Mouse (Mus musculus) hindbrain, embryonic 16.5 days (tissue): ENCODE results near the gene Akr1b7. TPM values are rescaled to one million over a fixed set of nuclear protein-coding genes. Genes with fewer than 3 reads are reported as not detected.

Experiments
- ATAC-seq: fragments of 200-750 bp; cut with Nextera tagmentation; 2 replicates; pipeline ENCODE4 v1.8.0; 2017; ENCODE audit warnings: moderate TSS enrichment, moderate library complexity
- H3K27ac ChIP-seq: fragments of 300-500 bp; sonication (generic); 2 replicates; pipeline ENCODE4 v1.5.1; 2014; ENCODE audit warnings: low read depth, mild to moderate bottlenecking, control low read depth, low read length, moderate library complexity
- H3K27me3 ChIP-seq: fragments of 300-500 bp; sonication (generic); replicated peaks from 2 replicates; pipeline ENCODE4 v1.6.1; 2014; ENCODE audit warnings: low read length; ENCODE audit not compliant: control insufficient read depth, insufficient read depth
- H3K36me3 ChIP-seq: fragments of 300-500 bp; sonication (generic); 2 replicates; pipeline ENCODE4 v1.6.1; 2014; ENCODE audit warnings: mild to moderate bottlenecking, low read length, moderate library complexity, mixed read lengths; ENCODE audit not compliant: control insufficient read depth, insufficient read depth
- H3K4me1 ChIP-seq: fragments of 300-500 bp; sonication (generic); 2 replicates; pipeline ENCODE4 v1.6.1; 2014; ENCODE audit warnings: low read depth, low read length; ENCODE audit not compliant: control insufficient read depth, insufficient read depth
- H3K4me2 ChIP-seq: fragments of 300-500 bp; sonication (generic); 2 replicates; pipeline ENCODE4 v1.6.1; 2014; ENCODE audit warnings: mild to moderate bottlenecking, low read length, control low read depth, moderate library complexity
- H3K4me3 ChIP-seq: fragments of 300-500 bp; sonication (generic); 2 replicates; pipeline ENCODE4 v1.5.1; 2014; ENCODE audit warnings: mild to moderate bottlenecking, low read length, control low read depth, moderate library complexity
- H3K9ac ChIP-seq: fragments of 300-500 bp; sonication (generic); 2 replicates; pipeline ENCODE4 v1.6.1; 2014; ENCODE audit warnings: low read depth, mild to moderate bottlenecking, control low read depth, low read length, moderate library complexity
- H3K9me3 ChIP-seq: fragments of 300-500 bp; sonication (generic); 2 replicates; pipeline ENCODE4 v1.6.1; 2014; ENCODE audit warnings: mild to moderate bottlenecking, low read length, moderate library complexity; ENCODE audit not compliant: control insufficient read depth
- WGBS: fragments of 180-500 bp; shearing (Covaris S2); extraction: QIAGEN DNeasy Blood & Tissue Kit; methylation state at CpG from one replicate; pipeline ENCODE4 v1.1.7; 2014; 5-methylcytosine and 5-hydroxymethylcytosine counted together
- polyA plus RNA-seq: library from polyadenylated mRNA; unstranded; fragments of >200 nt; fragmentation: Nextera tagmentation; extraction: Ambion mirVana; gene quantifications from 2 replicates; pipeline ENCODE4 v1.2.1, GENCODE M21; 2015

Gene Akr1b7
- polyA plus RNA-seq, 1 experiment from 2014 or later: 0.28 TPM

GRCm38 (mm10) chr6:34459456-34459855 lies 47.3 kb downstream of the Akr1b7 start:
- no peak overlapping the region for H3K4me2 ChIP-seq
- H3K27me3 ChIP-seq: no peaks in the 10 kb centered on the region

GRCm38 (mm10) chr6:34460651-34461050 lies 48.5 kb downstream of the Akr1b7 start:
- no peaks in the 10 kb centered on the region for H3K9me3 ChIP-seq
- H3K4me1 ChIP-seq: no peaks in the 10 kb centered on the region
- H3K27me3 ChIP-seq: no peaks in the 10 kb centered on the region
- WGBS: 62% methylated on average over 4 of the region's 4 CpGs
- no peak for ATAC-seq
- no peak overlapping the region for H3K4me2 ChIP-seq
- no peak overlapping the region for H3K27ac ChIP-seq
- H3K4me3 ChIP-seq: no peak overlapping the region
- no peaks in the 10 kb centered on the region for H3K36me3 ChIP-seq
- no peak overlapping the region for H3K9ac ChIP-seq

More at GRCm38 (mm10) chr6:34459456-34459855, 47.3 kb downstream of the Akr1b7 start:
- Histone ChIP-seq H3K27ac (no peak overlapping the region), H3K9me3 (no peaks in the 10 kb centered on the region), H3K4me3 (no peak overlapping the region), H3K4me1 (no peaks in the 10 kb centered on the region), H3K9ac (no peak overlapping the region), H3K36me3 (no peaks in the 10 kb centered on the region)
- ATAC-seq: no peak

- no peak overlapping the region for H3K27ac ChIP-seq
- no peaks in the 10 kb centered on the region for H3K9me3 ChIP-seq
- H3K4me1 ChIP-seq: no peaks in the 10 kb centered on the region
- no peaks in the 10 kb centered on the region for H3K27me3 ChIP-seq
- no peak overlapping the region for H3K9ac ChIP-seq
- WGBS: 93% methylated on average over 4 of the region's 4 CpGs
- no peak for ATAC-seq
- H3K4me3 ChIP-seq: no peak overlapping the region
- no peak overlapping the region for H3K4me2 ChIP-seq
- H3K36me3 ChIP-seq: no peaks in the 10 kb centered on the region
These were observed 51.4 kb downstream of the Akr1b7 start for GRCm38 (mm10) chr6:34463582-34463981.

DNA sequence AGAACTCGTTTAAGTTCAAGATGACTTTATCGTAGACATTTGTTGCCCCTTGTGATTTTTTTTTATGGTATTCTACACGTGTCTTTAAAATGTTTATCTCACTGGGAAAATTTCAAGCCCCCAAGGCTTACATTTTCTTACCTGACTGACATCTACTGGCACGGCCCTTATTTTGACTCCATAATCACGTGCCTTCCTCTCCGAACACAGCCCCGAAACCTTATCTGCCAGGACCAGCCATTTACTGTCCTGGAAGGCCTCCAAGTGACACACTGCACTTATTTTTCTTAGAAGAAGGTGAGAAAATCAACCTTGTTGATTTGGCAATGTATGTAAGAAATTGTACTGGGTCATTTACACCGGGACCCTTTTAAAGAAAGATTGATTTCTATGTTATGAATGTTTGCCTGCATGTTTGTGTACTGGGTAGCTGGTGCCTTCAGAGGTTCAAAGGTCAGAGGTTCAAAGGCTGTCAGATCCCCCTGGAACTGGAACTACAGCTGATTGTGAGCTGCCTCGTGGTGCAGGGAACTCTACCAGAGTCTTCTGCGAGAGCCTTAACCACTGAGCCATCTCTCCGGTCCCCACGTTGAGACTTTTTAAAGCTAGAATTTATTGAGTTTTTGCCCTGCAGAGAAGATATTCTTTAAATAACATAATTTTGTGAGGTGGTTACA lies 59.4 kb downstream of the Akr1b7 start:
- Histone ChIP-seq H3K4me1 (peaks cover 5% of the 10 kb centered on the region), H3K27me3 (no peaks in the 10 kb centered on the region), H3K4me3 (no peak overlapping the region), H3K9ac (no peak overlapping the region), H3K9me3 (no peaks in the 10 kb centered on the region), H3K4me2 (no peak overlapping the region), H3K27ac (no peak overlapping the region), H3K36me3 (no peaks in the 10 kb centered on the region)
- WGBS: 88% methylated on average over 12 of the region's 12 CpGs
- no peak for ATAC-seq

Other genes starting within 250 kb of the Akr1b7 start
- 42.7 and 45.3 TPM in 2 replicates for gene Slc35b4, start 235.2 kb upstream of the Akr1b7 start, polyA plus RNA-seq
- gene Akr1b3, start 94.9 kb upstream of the Akr1b7 start, polyA plus RNA-seq: 122 and 123 TPM in 2 replicates
- 4.4 and 4.7 TPM in 2 replicates for gene Akr1b8, start 58.2 kb upstream of the Akr1b7 start, polyA plus RNA-seq
- gene Akr1b10, start 28.1 kb upstream of the Akr1b7 start, polyA plus RNA-seq: 15.0 and 18.6 TPM in 2 replicates
- 90.9 and 93.4 TPM in 2 replicates for gene Bpgm, start 63.9 kb downstream of the Akr1b7 start, polyA plus RNA-seq
- 66.1 and 69.8 TPM in 2 replicates for gene Cald1, start 186.2 kb downstream of the Akr1b7 start, polyA plus RNA-seq